Mouse (Mus musculus): Measurements from ENCODE around the gene Ripor1.

DNA sequence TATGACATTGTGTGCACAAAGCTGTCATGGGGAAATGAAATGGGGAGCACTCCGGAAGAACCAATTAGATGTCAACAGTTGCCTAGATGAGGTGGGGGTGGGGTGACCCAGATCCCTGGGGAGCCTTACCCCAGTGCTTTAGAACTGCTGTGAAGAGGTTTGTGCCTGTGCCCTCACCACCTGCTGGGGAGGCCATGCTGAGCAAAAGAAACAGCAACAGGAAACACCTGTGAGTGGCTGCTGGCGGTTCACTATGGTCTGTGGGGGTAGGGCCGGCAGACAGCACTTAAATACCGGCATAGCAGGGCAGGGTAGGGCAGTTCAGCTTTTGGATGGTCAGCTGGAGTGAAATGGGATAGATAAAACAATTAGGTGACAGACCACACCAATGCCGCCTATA, 18.1 kb downstream of the Ripor1 start:
- TF ChIP-seq CTCF (IDR thresholded peaks at IDR 0.05; ENCODE audit: borderline replicate concordance, insufficient read depth, low read length) (no peak), POLR2A (IDR thresholded peaks at IDR 0.05; ENCODE audit: low read depth, low read length) (no peak)

Measured in embryonic fibroblast, embryonic 13.5 days (primary cell).